Mouse (Mus musculus) bone marrow, adult 2 months (tissue): ENCODE results near the gene Phldb3. TPM values are rescaled to one million over a fixed set of nuclear protein-coding genes. Genes with fewer than 3 reads are reported as not detected.
A peak's percentile ranks its signal among the peaks of the same experiment; 100 is the strongest.
"Not testable (repeated sequence)": the region's sequence is repeated elsewhere in the genome, so short reads cannot be mapped to it uniquely, and the experiment has no call there.

Source experiments
- H3K27ac ChIP-seq: fragments of 200-500 bp; 2 replicates; pipeline ENCODE4 v1.5.1; 2012; ENCODE audit warnings: low read depth, mild to moderate bottlenecking, control low read depth, inconsistent platforms, low read length; ENCODE audit not compliant: control insufficient read depth, poor library complexity, insufficient read depth
- H3K4me1 ChIP-seq: fragments of 200-500 bp; 2 replicates; pipeline ENCODE4 v1.6.1; 2011; ENCODE audit warnings: low read length; ENCODE audit not compliant: control insufficient read depth, insufficient read depth
- H3K4me3 ChIP-seq: fragments of 200-500 bp; replicated peaks from 2 replicates; pipeline ENCODE3; 2011; ENCODE audit warnings: mild to moderate bottlenecking, low read depth, low read length, control low read depth; ENCODE audit not compliant: control insufficient read depth
- CTCF ChIP-seq: fragments of 200-500 bp; IDR thresholded peaks from 2 replicates; pipeline ENCODE4 v1.5.1; 2011; ENCODE audit warnings: low read length, control low read depth; ENCODE audit not compliant: control insufficient read depth, insufficient read depth
- POLR2A ChIP-seq: fragments of 200-500 bp; IDR thresholded peaks from 2 replicates; pipeline ENCODE4 v1.6.1; 2011; ENCODE audit warnings: low read depth, mild to moderate bottlenecking, control low read depth, low read length, borderline replicate concordance; ENCODE audit not compliant: control insufficient read depth
- WGBS: fragments of 180-500 bp; shearing (Covaris S2); methylation state at CpG from one replicate; pipeline ENCODE4 v1.1.7; 2018; 5-methylcytosine and 5-hydroxymethylcytosine counted together
- polyA plus RNA-seq: library from polyadenylated mRNA; stranded (reverse); fragments of >200 nt; gene quantifications from 2 replicates; pipeline ENCODE4 v1.2.4, GENCODE M21; 2011; ENCODE audit warnings: low replicate concordance; ENCODE audit not compliant: missing spikeins, insufficient read depth, insufficient read length

The Phldb3 gene
- polyA plus RNA-seq, 1 experiment: 8.2 TPM

DNA sequence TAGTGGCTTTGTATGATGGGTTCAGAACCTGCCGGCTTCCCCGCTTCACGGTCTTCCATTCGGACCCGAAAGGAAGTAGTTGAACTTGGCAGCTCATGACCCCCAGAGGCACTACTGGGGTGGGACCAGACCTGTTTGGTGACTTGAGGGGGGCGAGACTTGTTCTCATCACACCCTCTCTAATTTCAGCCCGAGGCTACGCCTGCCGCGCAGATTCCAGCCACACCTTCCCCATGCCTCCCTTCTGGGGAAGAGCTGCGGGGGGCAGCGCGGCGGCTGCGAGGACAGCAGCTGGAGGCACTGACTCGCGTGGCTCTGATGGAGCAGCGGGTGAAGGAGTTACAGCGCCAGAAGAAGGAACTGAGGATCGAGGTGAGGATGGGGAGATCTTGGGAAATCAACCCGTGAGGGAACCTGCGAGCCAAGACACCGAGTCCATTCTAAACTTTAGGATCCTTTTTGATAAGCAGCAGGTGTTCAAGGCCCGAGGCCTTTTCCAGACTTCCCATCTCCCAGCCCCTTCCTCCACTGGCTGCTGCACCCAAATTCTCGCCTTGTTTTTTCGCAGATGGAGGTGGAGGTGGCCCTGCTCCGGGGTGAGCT lies 1.8 kb downstream of the Phldb3 start:
- H3K4me3 ChIP-seq: peak overlapping the region; percentile 30
- no peak for TF ChIP-seq CTCF
- peaks cover 6% of the 10 kb centered on the region; the same call in 1 of the 2 replicates for H3K4me1 ChIP-seq
- 25% methylated on average over 27 of the region's 27 CpGs for WGBS
- no peak overlapping the region; the same call in 1 of the 2 replicates for H3K27ac ChIP-seq

DNA sequence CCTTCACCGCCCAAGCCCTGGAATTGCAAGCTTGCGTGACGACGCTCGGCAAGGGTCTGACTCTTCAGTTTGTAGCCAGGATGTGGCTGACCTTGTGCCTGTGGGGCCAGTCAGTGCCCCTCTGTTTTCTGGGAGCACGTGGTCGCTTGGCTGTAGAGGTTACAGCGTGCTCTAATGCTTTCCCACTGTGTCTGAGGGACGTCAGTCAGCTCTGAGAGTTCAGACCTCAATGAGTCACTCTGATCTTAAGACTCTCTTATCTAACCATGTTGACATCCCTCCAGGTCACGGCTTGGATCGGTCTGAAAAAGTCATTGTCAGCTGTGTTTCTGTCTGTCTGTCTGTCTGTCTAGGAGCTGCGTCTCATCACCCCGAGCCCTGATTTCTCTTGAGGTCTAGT lies 4.3 kb downstream of the Phldb3 start:
- TF ChIP-seq POLR2A (no peak), CTCF (no peak)
- 66% methylated on average over 13 of the region's 13 CpGs for WGBS
- peaks cover 6% of the 10 kb centered on the region; the same call in 1 of the 2 replicates for H3K4me1 ChIP-seq
- H3K27ac ChIP-seq: no peak overlapping the region
- H3K4me3 ChIP-seq: no peak overlapping the region

DNA sequence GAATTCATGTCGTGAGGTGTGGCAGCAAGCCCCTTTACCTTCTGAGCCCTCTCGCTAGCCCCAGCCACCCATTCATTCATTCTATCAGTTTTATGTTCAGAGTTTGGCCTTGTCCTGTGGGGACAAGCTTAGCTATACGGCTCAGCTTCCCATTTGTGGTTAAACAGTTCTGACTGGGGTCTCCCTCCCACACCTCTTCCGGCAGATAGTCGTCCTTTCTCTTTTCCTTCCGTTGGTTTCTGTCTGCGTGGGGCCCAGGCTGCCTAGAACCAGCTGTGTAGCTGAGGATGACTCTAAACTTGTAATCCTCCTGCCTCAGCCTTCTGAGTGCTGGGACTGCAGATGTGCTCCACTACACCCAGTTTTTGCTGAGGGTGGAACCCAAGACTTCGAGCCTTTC lies 7.2 kb downstream of the Phldb3 start:
- no peak for TF ChIP-seq POLR2A
- no peak for TF ChIP-seq CTCF
- Histone ChIP-seq H3K27ac (no peak overlapping the region), H3K4me1 (peaks cover 6% of the 10 kb centered on the region; the same call in 1 of the 2 replicates), H3K4me3 (no peak overlapping the region)
- WGBS: 13% methylated on average over 8 of the region's 8 CpGs

DNA sequence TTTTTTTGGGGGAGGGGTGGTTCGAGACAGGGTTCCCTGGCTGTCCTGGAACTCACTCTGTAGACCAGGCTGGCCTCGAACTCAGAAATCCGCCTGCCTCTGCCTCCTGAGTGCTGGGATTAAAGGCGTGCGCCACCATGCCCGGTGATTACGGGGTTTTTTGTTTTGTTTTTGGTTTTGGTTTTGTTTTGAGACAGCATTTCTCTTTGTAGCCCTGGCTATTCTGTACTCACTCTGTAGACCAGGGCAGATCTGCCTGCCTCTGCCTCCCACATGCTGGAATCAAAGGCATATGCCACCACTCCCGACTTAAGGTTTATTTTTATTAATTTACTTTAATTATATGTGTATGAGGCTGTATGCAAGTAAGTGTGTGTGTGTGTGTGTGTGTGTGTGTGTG lies 7.8 kb downstream of the Phldb3 start:
- H3K27ac ChIP-seq, H3K4me1 ChIP-seq, H3K4me3 ChIP-seq: not testable (repeated sequence)
- WGBS: 74% methylated on average over 8 of the region's 8 CpGs

- H3K27ac ChIP-seq: no peak overlapping the region
- 90% methylated on average over 13 of the region's 13 CpGs for WGBS
- no peak overlapping the region for H3K4me3 ChIP-seq
- TF ChIP-seq CTCF: no peak
- no peak for TF ChIP-seq POLR2A
- H3K4me1 ChIP-seq: peaks cover 6% of the 10 kb centered on the region; the same call in 1 of the 2 replicates
These were observed 9.3 kb downstream of the Phldb3 start for GRCm38 (mm10) chr7:24619671-24620397.

- WGBS: 77% methylated on average over 3 of the region's 3 CpGs
- H3K4me1 ChIP-seq: peaks cover 5% of the 10 kb centered on the region; the same call in 1 of the 2 replicates
- TF ChIP-seq CTCF (no peak), POLR2A (no peak)
- H3K4me3 ChIP-seq: no peak overlapping the region
- no peak overlapping the region for H3K27ac ChIP-seq
These were observed 10.6 kb downstream of the Phldb3 start for GRCm38 (mm10) chr7:24621193-24621592.

DNA sequence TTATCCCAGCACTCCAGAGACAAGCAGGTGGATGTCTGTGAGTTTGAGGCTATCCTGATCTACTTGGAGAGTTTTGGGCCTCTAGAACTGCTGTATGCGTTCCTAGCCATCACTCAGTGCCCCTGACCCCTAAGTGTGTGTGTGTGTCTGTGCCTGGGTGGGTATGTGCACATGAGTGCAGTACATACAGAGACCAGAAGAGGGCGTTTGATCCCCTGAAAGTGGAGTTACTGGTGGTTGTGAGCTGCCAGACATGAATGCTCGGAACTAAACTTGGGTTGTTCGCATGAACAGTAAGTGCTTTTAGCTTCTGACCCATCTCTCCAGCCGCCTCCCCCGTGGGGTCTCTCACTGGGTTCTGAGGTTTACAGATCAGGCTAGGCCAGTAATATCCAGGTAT lies 12.4 kb downstream of the Phldb3 start:
- Histone ChIP-seq H3K4me3 (no peak overlapping the region), H3K4me1 (no peaks in the 10 kb centered on the region), H3K27ac (no peak overlapping the region)
- no peak for TF ChIP-seq CTCF
- TF ChIP-seq POLR2A: no peak
- WGBS: 90% methylated on average over 6 of the region's 6 CpGs

DNA sequence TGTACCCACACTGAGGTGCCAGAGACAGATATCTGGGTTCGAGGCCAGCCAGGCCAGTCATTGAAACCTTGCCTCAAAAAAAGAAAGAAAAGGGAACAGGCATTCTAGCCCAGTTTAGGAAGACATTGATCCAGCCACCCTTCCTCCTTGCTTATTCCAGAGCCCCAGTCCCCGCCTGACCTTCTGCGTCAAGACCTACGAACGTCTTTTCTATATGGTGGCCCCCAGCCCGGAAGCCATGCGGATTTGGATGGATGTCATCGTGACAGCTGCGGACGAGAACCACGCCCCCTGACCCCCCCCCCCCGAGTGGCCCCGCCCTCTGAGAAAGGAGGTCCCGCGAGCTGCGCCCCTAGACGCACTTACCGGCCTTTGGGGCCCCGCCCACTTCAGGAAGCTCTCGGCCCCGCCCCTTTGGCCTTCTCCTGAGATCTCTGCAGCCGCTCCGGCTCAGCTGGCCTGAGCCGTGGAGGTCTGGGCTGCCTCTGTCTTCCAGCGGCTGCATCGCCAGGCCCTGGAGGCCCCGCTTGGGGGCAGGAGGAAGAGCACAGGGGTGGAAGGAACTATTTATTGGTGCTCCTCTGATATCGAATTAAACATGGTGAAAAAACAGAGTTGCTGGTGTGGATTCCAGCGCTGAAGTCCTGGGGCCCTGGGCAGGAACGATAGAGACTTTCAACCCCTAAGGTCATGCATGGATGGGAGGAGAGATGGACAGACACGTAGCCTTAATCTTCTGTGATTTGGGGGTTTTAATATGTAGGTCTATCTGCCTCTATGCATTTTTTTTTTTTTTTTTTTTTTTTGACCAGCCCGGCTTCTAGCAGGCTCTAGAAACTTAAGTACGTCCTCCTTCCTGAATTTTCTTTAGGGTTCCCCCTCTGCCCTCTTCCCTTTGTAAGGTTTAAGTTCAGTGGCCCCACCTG lies 18.4 kb downstream of the Phldb3 start:
- 4% methylated on average over 33 of the region's 33 CpGs for WGBS
- Histone ChIP-seq H3K4me3 (no peak overlapping the region), H3K27ac (no peak overlapping the region), H3K4me1 (no peaks in the 10 kb centered on the region)
- no peak for TF ChIP-seq CTCF
- TF ChIP-seq POLR2A: peak; percentile 42; the same call in 1 of the 2 replicates
